Mouse (Mus musculus): ENCODE data around the gene Abcf2.

Gene Abcf2

GRCm38 (mm10) chr5:24526190-24526888 is 50.9 kb downstream of the Abcf2 start:
- DNase-seq, result no peak

GRCm38 (mm10) chr5:24525360-24526189 is 51.7 kb downstream of the Abcf2 start:
- DNase-seq, result no peak

GRCm38 (mm10) chr5:24524522-24524921 is 52.7 kb downstream of the Abcf2 start:
- no peak for DNase-seq

- no peak for DNase-seq
These were observed 53.5 kb downstream of the Abcf2 start for GRCm38 (mm10) chr5:24523806-24524205.

- DNase-seq, result no peak
These were observed 55.9 kb downstream of the Abcf2 start for GRCm38 (mm10) chr5:24521366-24521765.
